8 mouse cellular contexts compared by ENCODE assay signal in the genomic region with DNA sequence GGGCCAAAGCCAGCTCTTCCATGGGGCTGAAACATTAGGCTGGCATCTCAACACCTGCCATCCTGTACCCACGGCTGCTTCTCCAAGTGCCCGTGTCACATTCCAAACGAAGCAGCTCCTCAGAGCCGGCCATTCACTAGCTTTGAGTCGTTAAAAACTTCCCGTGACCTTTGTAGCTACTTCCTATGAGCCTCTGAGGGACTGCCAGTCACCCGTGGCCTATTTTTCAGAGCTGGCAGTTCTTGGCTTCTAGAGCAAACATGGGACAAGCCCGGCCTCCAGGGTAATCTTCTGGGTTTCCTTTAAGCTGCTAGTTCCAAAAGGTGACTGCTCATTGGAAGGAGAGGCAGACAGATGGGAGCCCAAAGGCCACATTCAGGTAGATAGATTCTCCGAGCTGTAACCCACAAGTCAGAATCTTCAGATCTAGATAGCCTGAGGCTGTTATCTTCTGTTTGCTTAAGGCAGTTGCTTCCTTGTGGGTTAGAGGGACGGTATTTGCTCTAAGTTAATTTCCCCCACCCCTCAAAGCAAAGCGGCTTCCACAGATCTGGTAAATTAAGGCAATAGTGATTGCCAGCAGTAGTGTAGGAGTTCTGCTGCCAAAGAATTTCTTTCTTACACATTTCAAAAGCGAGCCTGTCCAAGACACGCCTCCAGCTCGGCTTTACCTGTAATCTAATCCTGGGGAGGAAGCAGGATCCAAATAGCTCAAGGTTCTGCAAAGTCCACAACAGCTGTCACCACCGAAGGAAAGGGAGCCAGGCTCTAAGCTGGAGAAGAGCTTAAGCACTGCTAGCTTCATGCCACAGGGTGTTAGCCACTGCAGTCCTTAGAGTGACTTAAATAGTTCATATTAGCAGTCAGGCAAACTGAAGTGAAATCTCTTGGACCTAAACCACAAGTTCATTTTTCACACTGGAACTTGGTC. TPM values are rescaled to one million over a fixed set of nuclear protein-coding genes. Genes with fewer than 3 reads are reported as not detected.
A peak's percentile ranks its signal among the peaks of the same experiment; 100 is the strongest.
DNase-seq lines count a peak whose midpoint lies in the region; ATAC-seq lines count a peak whose summit lies in the region.

No protein-coding gene starts in this region.

- no peaks in the 10 kb centered on the region for H3K36me3 ChIP-seq in hindbrain, embryonic 12.5 days
- H3K36me3 ChIP-seq in midbrain, embryonic 11.5 days (ENCODE audit: control insufficient read depth, insufficient read depth, low read length), result no peaks in the 10 kb centered on the region

- 52% methylated on average over 15 of the region's 15 CpGs for WGBS in hindbrain, embryonic 12.5 days
- 60% methylated on average over 15 of the region's 15 CpGs for WGBS in midbrain, embryonic 11.5 days

- H3K4me1 ChIP-seq in hindbrain, embryonic 12.5 days, result no peaks in the 10 kb centered on the region
- no peaks in the 10 kb centered on the region for H3K4me1 ChIP-seq in midbrain, embryonic 11.5 days (ENCODE audit: control insufficient read depth, insufficient read depth, low read length)

- no peak overlapping the region for H3K4me3 ChIP-seq in hindbrain, embryonic 12.5 days
- H3K4me3 ChIP-seq in midbrain, embryonic 11.5 days (ENCODE audit: low read depth, low read length), result no peak overlapping the region

- H3K27me3 ChIP-seq in hindbrain, embryonic 12.5 days, result no peaks in the 10 kb centered on the region
- no peaks in the 10 kb centered on the region for H3K27me3 ChIP-seq in midbrain, embryonic 11.5 days (ENCODE audit: control insufficient read depth, insufficient read depth, low read length)

- H3K9me3 ChIP-seq in hindbrain, embryonic 12.5 days (replicated peaks), result no peaks in the 10 kb centered on the region
- no peaks in the 10 kb centered on the region for H3K9me3 ChIP-seq in midbrain, embryonic 11.5 days (ENCODE audit: control insufficient read depth, low read length)

- ATAC-seq in hindbrain, embryonic 12.5 days (ENCODE audit: low FRiP score), result no peak
- no peak for ATAC-seq in midbrain, embryonic 11.5 days (ENCODE audit: low FRiP score)

- peak; percentile 3 for DNase-seq in ovary, postnatal 10 days (ENCODE audit: low spot score)
- no peak for DNase-seq in ovary, adult 18-20 months (ENCODE audit: low spot score)
- peak; percentile 33 to 34 for DNase-seq in gastrocnemius, postnatal 36 days
- DNase-seq in kidney, postnatal 4 days, result peak; percentile 20 to 46
- peak; percentile 73 for DNase-seq in retina, adult 2 months (ENCODE audit: low read depth, low spot score)
- no peak for DNase-seq in cerebellum, postnatal 25 days
- no peak for DNase-seq in midbrain, embryonic 11.5 days (ENCODE audit: low spot score, missing footprints)

- intact Hi-C loops in gastrocnemius, postnatal 36 days (cut with DNase I), result no loop called here

- no peak overlapping the region for H3K4me2 ChIP-seq in hindbrain, embryonic 12.5 days (replicated peaks)
- no peak overlapping the region for H3K4me2 ChIP-seq in midbrain, embryonic 11.5 days

- H3K27ac ChIP-seq in hindbrain, embryonic 12.5 days, result no peak overlapping the region
- H3K27ac ChIP-seq in midbrain, embryonic 11.5 days (ENCODE audit: low read depth, low read length), result no peak overlapping the region

- H3K9ac ChIP-seq in hindbrain, embryonic 12.5 days, result no peak overlapping the region
- no peak overlapping the region for H3K9ac ChIP-seq in midbrain, embryonic 11.5 days (ENCODE audit: low read length)

RNA-seq across cellular contexts. Expression of gene Atp13a3, which starts 8.4 kb away (rescaled TPM):
- total RNA-seq in gastrocnemius, postnatal 36 days (2021), result 10 to 100 TPM; 35.7 to 38.4 TPM
- 14.6 and 14.8 TPM in 2 replicates for polyA plus RNA-seq in hindbrain, embryonic 12.5 days (2016; fragmentation: Nextera tagmentation; extraction: Ambion mirVana)
- 11.0 and 11.1 TPM in 2 replicates for polyA plus RNA-seq in midbrain, embryonic 11.5 days (2014; fragmentation: Nextera tagmentation; extraction: Ambion mirVana)

Comparison
In these comparisons a context has a peak if more than half of its experiments do, and no peak if none do; other contexts are left out.
1. DNase-seq: peak in ovary, postnatal 10 days (single experiment), gastrocnemius, postnatal 36 days (2 of 2), kidney, postnatal 4 days (2 of 2) and retina, adult 2 months (single experiment); none in ovary, adult 18-20 months (single experiment), cerebellum, postnatal 25 days (0 of 2) and midbrain, embryonic 11.5 days (single experiment).